8 mouse cellular contexts compared by ENCODE assay signal in genomic region chr12:100958006-100958405, GRCm38 (mm10). TPM values are rescaled to one million over a fixed set of nuclear protein-coding genes. Genes with fewer than 3 reads are reported as not detected.
DNase-seq lines count a peak whose midpoint lies in the region; ATAC-seq lines count a peak whose summit lies in the region.

No protein-coding gene starts in this region.

- H3K9ac ChIP-seq in liver, embryonic 11.5 days (ENCODE audit: low read depth, low read length), result peak overlapping the region; percentile 16; the same call in 1 of the 2 replicates
- no peak overlapping the region for H3K9ac ChIP-seq in stomach, embryonic 14.5 days (replicated peaks; ENCODE audit: low read depth, low read length)

- 0 out of 2 replicates have a peak, but pooled peaks cover 1% of the 10 kb centered on the region for H3K36me3 ChIP-seq in liver, embryonic 11.5 days (ENCODE audit: control insufficient read depth, insufficient read depth, low read length)
- H3K36me3 ChIP-seq in stomach, embryonic 14.5 days (ENCODE audit: control insufficient read depth, insufficient read depth, low read length), result no peaks in the 10 kb centered on the region

- no peaks in the 10 kb centered on the region for H3K9me3 ChIP-seq in liver, embryonic 11.5 days (ENCODE audit: control insufficient read depth, low read length)
- H3K9me3 ChIP-seq in stomach, embryonic 14.5 days (ENCODE audit: control insufficient read depth, low read depth, low read length), result no peaks in the 10 kb centered on the region

- H3K27me3 ChIP-seq in liver, embryonic 11.5 days (replicated peaks; ENCODE audit: control insufficient read depth, insufficient read depth, low read length), result no peaks in the 10 kb centered on the region
- H3K27me3 ChIP-seq in stomach, embryonic 14.5 days (ENCODE audit: control insufficient read depth, insufficient read depth, low read length), result no peaks in the 10 kb centered on the region

- 24% methylated on average over 5 of the region's 5 CpGs for WGBS in liver, embryonic 11.5 days
- 25% methylated on average over 5 of the region's 5 CpGs for WGBS in stomach, embryonic 14.5 days

- peak; percentile 29 for DNase-seq in 3T3-L1 (ENCODE audit: low read depth, low spot score)
- peak; percentile 54 for DNase-seq in adrenal gland, adult 2 months
- DNase-seq in embryo, embryonic 11.5 days (ENCODE audit: low read depth, low spot score), result peak; percentile 51
- DNase-seq in heart, adult 18-20 months, result peak; percentile 71 to 88
- DNase-seq in kidney, adult 18-20 months, result peak; percentile 75
- peak; percentile 78 for DNase-seq in liver, embryonic 11.5 days (ENCODE audit: low spot score)
- DNase-seq in naive thymus-derived CD4-positive, alpha-beta T cell, adult 2 months (ENCODE audit: low read depth), result peak; percentile 91

- peak overlapping the region; percentile 96 for H3K27ac ChIP-seq in liver, embryonic 11.5 days (ENCODE audit: low read depth, low read length)
- no peak overlapping the region for H3K27ac ChIP-seq in stomach, embryonic 14.5 days (ENCODE audit: low read length)

- peak; percentile 55 for ATAC-seq in liver, embryonic 11.5 days (replicated peaks; ENCODE audit: low FRiP score)
- peak; percentile 65; the same call in 1 of the 2 replicates for ATAC-seq in stomach, embryonic 14.5 days (ENCODE audit: insufficient number of reproducible peaks, insufficient read depth, low FRiP score, low read depth)

- H3K4me2 ChIP-seq in liver, embryonic 11.5 days, result no peak overlapping the region
- no peak overlapping the region for H3K4me2 ChIP-seq in stomach, embryonic 14.5 days (replicated peaks; ENCODE audit: low read depth, low read length)

- no peak overlapping the region for H3K4me3 ChIP-seq in liver, embryonic 11.5 days (ENCODE audit: low read depth, low read length)
- H3K4me3 ChIP-seq in stomach, embryonic 14.5 days (ENCODE audit: low read depth, low read length), result no peak overlapping the region

- peaks cover 66% of the 10 kb centered on the region for H3K4me1 ChIP-seq in liver, embryonic 11.5 days (replicated peaks; ENCODE audit: control insufficient read depth, insufficient read depth, low read length)
- peaks cover 7% of the 10 kb centered on the region; the same call in 1 of the 2 replicates for H3K4me1 ChIP-seq in stomach, embryonic 14.5 days (ENCODE audit: control insufficient read depth, insufficient read depth, low read length)

RNA-seq across cellular contexts. Expression of gene Gpr68, which starts 50.0 kb away (rescaled TPM):
- 1 to 10 TPM in 1 of 2 experiments, under 1 TPM in 1; 0.52 to 1.2 TPM for total RNA-seq in adrenal gland, adult 2 months (2021)
- polyA plus RNA-seq in adrenal gland, adult 2 months (2012; rRNA removed), result 1.4 and 2.1 TPM in 2 replicates
- total RNA-seq in heart, adult 18-20 months (2021), result 1 to 10 TPM in 1 of 2 experiments, under 1 TPM in 1; 0.45 to 1.5 TPM
- 0.10 and 0.17 TPM in 2 replicates for polyA plus RNA-seq in liver, embryonic 11.5 days (2014; fragmentation: Nextera tagmentation; extraction: Ambion mirVana)
- 0.46 and 0.59 TPM in 2 replicates for polyA plus RNA-seq in stomach, embryonic 14.5 days (2014; fragmentation: Nextera tagmentation; extraction: Ambion mirVana)

Comparison
In these comparisons a context has a peak if more than half of its experiments do, and no peak if none do; other contexts are left out.
1. DNase-seq: peak in every context shown above with its lines; median percentile 91 in naive thymus-derived CD4-positive, alpha-beta T cell, adult 2 months; 80 in heart, adult 18-20 months; 78 in liver, embryonic 11.5 days; 75 in kidney, adult 18-20 months; 54 in adrenal gland, adult 2 months; 51 in embryo, embryonic 11.5 days; 29 in 3T3-L1.